8 mouse cellular contexts compared by ENCODE assay signal in the genomic region with DNA sequence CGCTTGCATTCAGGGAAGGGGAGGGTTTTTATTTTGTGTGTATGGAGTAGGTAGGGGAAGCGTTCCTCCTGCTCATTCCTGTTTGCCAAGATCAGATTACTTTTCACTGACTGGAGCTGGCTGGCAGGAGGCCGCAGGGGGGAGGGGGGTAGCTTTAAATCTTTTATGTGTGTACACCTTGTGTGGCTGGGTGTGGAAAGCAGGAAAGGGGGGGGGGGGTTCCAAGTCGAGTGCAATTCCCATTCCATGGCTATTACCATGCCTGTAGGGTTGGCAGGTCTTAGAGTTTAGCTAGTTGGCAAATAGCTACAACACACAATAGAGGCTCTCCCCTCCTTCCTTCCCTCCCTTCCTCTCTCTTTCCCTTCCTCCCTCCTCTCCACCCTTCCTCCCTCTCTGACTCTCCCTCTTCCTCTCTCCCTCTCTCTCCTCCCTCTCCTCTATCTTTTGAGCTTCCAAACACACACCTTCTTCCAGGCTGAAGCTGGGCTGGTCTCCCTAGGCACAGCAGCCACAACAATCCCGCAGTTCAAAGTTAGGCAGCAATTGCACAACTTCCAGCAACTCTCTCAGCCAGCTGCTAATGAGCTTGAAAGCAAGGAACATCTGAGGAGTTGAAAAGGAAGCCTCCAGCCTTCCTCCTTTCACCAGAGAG. TPM values are rescaled to one million over a fixed set of nuclear protein-coding genes. Genes with fewer than 3 reads are reported as not detected.
A peak's percentile ranks its signal among the peaks of the same experiment; 100 is the strongest.
DNase-seq lines count a peak whose midpoint lies in the region; ATAC-seq lines count a peak whose summit lies in the region.

Gene Rassf9 (plus strand): TSS at position 416 of the 655 bp plus-strand sequence.

- H3K27ac ChIP-seq in forebrain, embryonic 16.5 days (ENCODE audit: low read length), result no peak within 1 kb of the TSS
- H3K27ac ChIP-seq in hindbrain, embryonic 15.5 days (replicated peaks), result no peak within 1 kb of the TSS
- no peak within 1 kb of the TSS for H3K27ac ChIP-seq in liver, embryonic 11.5 days (ENCODE audit: low read depth, low read length)
- H3K27ac ChIP-seq in neural tube, embryonic 11.5 days (ENCODE audit: low read depth, low read length), result no peak within 1 kb of the TSS

- peak; percentile 19 for DNase-seq in adrenal gland, adult 2 months
- DNase-seq in adrenal gland, postnatal 4 days (ENCODE audit: low spot score in 2 of 2), result no peak
- no peak for DNase-seq in liver, embryonic 11.5 days (ENCODE audit: low spot score)
- DNase-seq in neural tube, embryonic 11.5 days (ENCODE audit: low spot score), result peak; percentile 19
- DNase-seq in B cell, adult 2 months, result no peak
- no peak for DNase-seq in c-Kit-positive CD71-positive TER-119-positive erythroid progenitor cells, embryonic 14.5 days (ENCODE audit: low spot score)

- H3K4me2 ChIP-seq in forebrain, embryonic 16.5 days (ENCODE audit: low read length), result no peak within 1 kb of the TSS
- H3K4me2 ChIP-seq in hindbrain, embryonic 15.5 days, result no peak within 1 kb of the TSS
- peak within 1 kb of the TSS; percentile 12; the same call in 1 of the 2 replicates for H3K4me2 ChIP-seq in liver, embryonic 11.5 days
- H3K4me2 ChIP-seq in neural tube, embryonic 11.5 days (ENCODE audit: low read depth), result no peak within 1 kb of the TSS

- H3K4me3 ChIP-seq in forebrain, embryonic 16.5 days (replicated peaks; ENCODE audit: low read length), result no peak within 1 kb of the TSS
- 0 out of 2 replicates have a peak within 1 kb of the TSS, but pooled peaks have one; percentile 2 for H3K4me3 ChIP-seq in hindbrain, embryonic 15.5 days
- H3K4me3 ChIP-seq in liver, embryonic 11.5 days (ENCODE audit: low read depth, low read length), result no peak within 1 kb of the TSS
- no peak within 1 kb of the TSS for H3K4me3 ChIP-seq in neural tube, embryonic 11.5 days (ENCODE audit: low read depth, low read length)

- peak; percentile 69 for ATAC-seq in forebrain, embryonic 16.5 days
- ATAC-seq in hindbrain, embryonic 15.5 days (ENCODE audit: low FRiP score, low read depth), result peak; percentile 42; the same call in 1 of the 2 replicates
- peak; percentile 45 for ATAC-seq in liver, embryonic 11.5 days (replicated peaks; ENCODE audit: low FRiP score)
- ATAC-seq in neural tube, embryonic 11.5 days (ENCODE audit: insufficient read depth, low FRiP score, low TSS enrichment), result peak; percentile 49; the same call in 1 of the 2 replicates

- no peaks in the 10 kb centered on the region for H3K27me3 ChIP-seq in forebrain, embryonic 16.5 days (replicated peaks; ENCODE audit: control insufficient read depth, insufficient read depth, low read length)
- H3K27me3 ChIP-seq in hindbrain, embryonic 15.5 days, result no peaks in the 10 kb centered on the region
- H3K27me3 ChIP-seq in liver, embryonic 11.5 days (replicated peaks; ENCODE audit: control insufficient read depth, insufficient read depth, low read length), result no peaks in the 10 kb centered on the region
- H3K27me3 ChIP-seq in neural tube, embryonic 11.5 days (ENCODE audit: control insufficient read depth, insufficient read depth, low read length), result no peaks in the 10 kb centered on the region

- no peaks in the 10 kb centered on the region for H3K9me3 ChIP-seq in forebrain, embryonic 16.5 days (ENCODE audit: control insufficient read depth, low read length)
- no peaks in the 10 kb centered on the region for H3K9me3 ChIP-seq in hindbrain, embryonic 15.5 days
- H3K9me3 ChIP-seq in liver, embryonic 11.5 days (ENCODE audit: control insufficient read depth, low read length), result no peaks in the 10 kb centered on the region
- no peaks in the 10 kb centered on the region for H3K9me3 ChIP-seq in neural tube, embryonic 11.5 days (ENCODE audit: control insufficient read depth, low read length)

- H3K4me1 ChIP-seq in forebrain, embryonic 16.5 days (replicated peaks; ENCODE audit: control insufficient read depth, insufficient read depth, low read length), result peaks cover 2% of the 10 kb centered on the region; the same call in 1 of the 2 replicates
- H3K4me1 ChIP-seq in hindbrain, embryonic 15.5 days (replicated peaks), result no peaks in the 10 kb centered on the region
- H3K4me1 ChIP-seq in liver, embryonic 11.5 days (replicated peaks; ENCODE audit: control insufficient read depth, insufficient read depth, low read length), result no peaks in the 10 kb centered on the region
- H3K4me1 ChIP-seq in neural tube, embryonic 11.5 days (ENCODE audit: control insufficient read depth, insufficient read depth, low read length), result no peaks in the 10 kb centered on the region

- WGBS in forebrain, embryonic 16.5 days, result 9% methylated on average over 5 of the region's 5 CpGs
- 24% methylated on average over 5 of the region's 5 CpGs for WGBS in hindbrain, embryonic 15.5 days
- WGBS in liver, embryonic 11.5 days, result 11% methylated on average over 5 of the region's 5 CpGs
- 13% methylated on average over 5 of the region's 5 CpGs for WGBS in neural tube, embryonic 11.5 days

- no peak within 1 kb of the TSS for H3K9ac ChIP-seq in forebrain, embryonic 16.5 days (replicated peaks; ENCODE audit: low read depth, low read length)
- no peak within 1 kb of the TSS for H3K9ac ChIP-seq in hindbrain, embryonic 15.5 days
- H3K9ac ChIP-seq in liver, embryonic 11.5 days (ENCODE audit: low read depth, low read length), result no peak within 1 kb of the TSS
- no peak within 1 kb of the TSS for H3K9ac ChIP-seq in neural tube, embryonic 11.5 days (ENCODE audit: low read length)

- no peaks in the 10 kb centered on the region for H3K36me3 ChIP-seq in forebrain, embryonic 16.5 days (ENCODE audit: control insufficient read depth, insufficient read depth)
- no peaks in the 10 kb centered on the region for H3K36me3 ChIP-seq in hindbrain, embryonic 15.5 days
- no peaks in the 10 kb centered on the region for H3K36me3 ChIP-seq in liver, embryonic 11.5 days (ENCODE audit: control insufficient read depth, insufficient read depth, low read length)
- no peaks in the 10 kb centered on the region for H3K36me3 ChIP-seq in neural tube, embryonic 11.5 days (ENCODE audit: control insufficient read depth, insufficient read depth, low read length)

RNA-seq across cellular contexts. Expression of gene Rassf9, which starts in this region (rescaled TPM):
- 1 to 10 TPM; 4.6 to 7.2 TPM for total RNA-seq in adrenal gland, adult 2 months (2021)
- polyA plus RNA-seq in adrenal gland, adult 2 months (2012; rRNA removed), result 0.11 and 0.16 TPM in 2 replicates
- 10 to 100 TPM in 1 of 2 experiments, 1 to 10 TPM in 1; 8.0 to 10.5 TPM for total RNA-seq in adrenal gland, postnatal 4 days (2021)
- 1.7 and 2.7 TPM in 2 replicates for polyA plus RNA-seq in forebrain, embryonic 16.5 days (2015; fragmentation: Nextera tagmentation; extraction: Ambion mirVana)
- 2.3 and 2.5 TPM in 2 replicates for polyA plus RNA-seq in hindbrain, embryonic 15.5 days (2015; fragmentation: Nextera tagmentation; extraction: Ambion mirVana)
- 0.22 and 0.51 TPM in 2 replicates for polyA plus RNA-seq in liver, embryonic 11.5 days (2014; fragmentation: Nextera tagmentation; extraction: Ambion mirVana)
- polyA plus RNA-seq in neural tube, embryonic 11.5 days (2014; fragmentation: Nextera tagmentation; extraction: Ambion mirVana), result 0.72 and 1.2 TPM in 2 replicates

Comparison
In these comparisons a context has a peak if more than half of its experiments do, and no peak if none do; other contexts are left out.
1. DNase-seq: peak in adrenal gland, adult 2 months (single experiment) and neural tube, embryonic 11.5 days (single experiment); none in adrenal gland, postnatal 4 days (0 of 2), liver, embryonic 11.5 days (single experiment), B cell, adult 2 months (0 of 2) and c-Kit-positive CD71-positive TER-119-positive erythroid progenitor cells, embryonic 14.5 days (single experiment).
2. Peak in ATAC-seq and H3K4me2 ChIP-seq in liver, embryonic 11.5 days; RNA of the gene not detected or under 1 TPM.
3. Peak in every context shown above with its lines, with median percentiles within 50 percentile points of each other: ATAC-seq.